Mouse (Mus musculus) hindbrain, embryonic 15.5 days (tissue): Measurements from ENCODE around the gene Scaf1. TPM values are rescaled to one million over a fixed set of nuclear protein-coding genes. Genes with fewer than 3 reads are reported as not detected.

ENCODE experiments used
- ATAC-seq: fragments of 200-750 bp; cut with Nextera tagmentation; 2 replicates; pipeline ENCODE4 v1.8.0; 2017; ENCODE audit warnings: low read depth, moderate number of reproducible peaks, moderate TSS enrichment; ENCODE audit not compliant: low FRiP score
- H3K27ac ChIP-seq: fragments of 300-500 bp; sonication (generic); replicated peaks from 2 replicates; pipeline ENCODE4 v1.5.1; 2015; ENCODE audit warnings: mild to moderate bottlenecking, inconsistent platforms
- H3K27me3 ChIP-seq: fragments of 300-500 bp; sonication (generic); 2 replicates; pipeline ENCODE4 v1.6.1; 2015; ENCODE audit warnings: control low read depth, inconsistent platforms
- H3K36me3 ChIP-seq: fragments of 300-500 bp; sonication (generic); 2 replicates; pipeline ENCODE4 v1.6.1; 2015; ENCODE audit warnings: control low read depth, inconsistent platforms
- H3K4me1 ChIP-seq: fragments of 300-500 bp; sonication (generic); replicated peaks from 2 replicates; pipeline ENCODE4 v1.6.1; 2015; ENCODE audit warnings: control low read depth, inconsistent platforms
- H3K4me2 ChIP-seq: fragments of 300-500 bp; sonication (generic); 2 replicates; pipeline ENCODE4 v1.6.1; 2015; ENCODE audit warnings: moderate library complexity, mild to moderate bottlenecking, inconsistent platforms
- H3K4me3 ChIP-seq: fragments of 300-500 bp; sonication (generic); 2 replicates; pipeline ENCODE4 v1.5.1; 2015; ENCODE audit warnings: mild to moderate bottlenecking, inconsistent platforms
- H3K9ac ChIP-seq: fragments of 300-500 bp; sonication (generic); 2 replicates; pipeline ENCODE4 v1.6.1; 2015; ENCODE audit warnings: inconsistent platforms
- H3K9me3 ChIP-seq: fragments of 300-500 bp; sonication (generic); 2 replicates; pipeline ENCODE4 v1.6.1; 2016; ENCODE audit warnings: control low read depth, inconsistent platforms
- WGBS: fragments of 180-500 bp; shearing (Covaris S2); methylation state at CpG from one replicate; pipeline ENCODE4 v1.1.7; 2015; 5-methylcytosine and 5-hydroxymethylcytosine counted together
- polyA plus RNA-seq: library from polyadenylated mRNA; unstranded; fragments of >200 nt; fragmentation: Nextera tagmentation; extraction: Ambion mirVana; gene quantifications from 2 replicates; pipeline ENCODE4 v1.2.1, GENCODE M21; 2015

Gene Scaf1
- polyA plus RNA-seq, 1 experiment from 2014 or later: 56.5 TPM

DNA sequence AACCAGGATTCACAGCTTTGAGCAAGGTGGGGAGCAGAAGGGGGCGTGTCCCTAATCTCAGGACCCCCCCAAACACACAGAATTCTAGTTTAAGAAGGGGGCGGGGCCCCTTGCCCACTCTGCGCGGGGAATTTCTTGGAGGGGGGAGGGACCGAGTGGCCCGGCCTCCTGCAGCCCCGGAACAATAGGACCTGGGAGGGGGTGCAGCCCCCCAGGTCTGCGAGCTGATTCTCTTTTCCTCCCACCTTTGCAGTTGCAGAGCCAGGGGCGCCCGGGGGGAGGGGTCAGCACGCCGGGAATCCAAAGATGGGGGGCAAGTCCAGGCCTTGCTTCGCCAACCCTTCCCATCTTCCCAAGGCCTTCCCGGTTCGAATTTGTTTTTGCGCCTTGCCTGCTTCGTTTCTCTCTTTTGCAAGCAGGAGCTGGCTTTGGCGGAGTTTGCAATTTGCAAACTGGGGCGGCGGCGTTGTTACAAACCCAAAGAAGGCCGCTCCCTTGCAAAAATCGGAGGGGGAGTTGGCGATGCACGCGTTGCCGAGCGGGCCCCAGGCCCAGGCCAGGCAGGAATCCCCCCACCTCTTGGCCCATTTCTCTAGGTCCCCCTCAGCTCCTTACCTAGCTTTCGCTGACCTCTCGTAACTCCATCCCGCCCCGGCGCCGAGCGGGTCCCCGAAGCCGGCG lies 36.2 kb upstream of the Scaf1 start:
- peaks cover 28% of the 10 kb centered on the region for H3K36me3 ChIP-seq
- H3K4me3 ChIP-seq: peak overlapping the region; percentile 93
- H3K27ac ChIP-seq: peak overlapping the region; percentile 97
- under 1% methylated on average over 36 of the region's 38 CpGs for WGBS
- no peaks in the 10 kb centered on the region for H3K9me3 ChIP-seq
- no peaks in the 10 kb centered on the region for H3K27me3 ChIP-seq
- peaks cover 26% of the 10 kb centered on the region for H3K4me1 ChIP-seq
- H3K9ac ChIP-seq: peak overlapping the region; percentile 88
- no peak for ATAC-seq
- peak overlapping the region; percentile 82 for H3K4me2 ChIP-seq

DNA sequence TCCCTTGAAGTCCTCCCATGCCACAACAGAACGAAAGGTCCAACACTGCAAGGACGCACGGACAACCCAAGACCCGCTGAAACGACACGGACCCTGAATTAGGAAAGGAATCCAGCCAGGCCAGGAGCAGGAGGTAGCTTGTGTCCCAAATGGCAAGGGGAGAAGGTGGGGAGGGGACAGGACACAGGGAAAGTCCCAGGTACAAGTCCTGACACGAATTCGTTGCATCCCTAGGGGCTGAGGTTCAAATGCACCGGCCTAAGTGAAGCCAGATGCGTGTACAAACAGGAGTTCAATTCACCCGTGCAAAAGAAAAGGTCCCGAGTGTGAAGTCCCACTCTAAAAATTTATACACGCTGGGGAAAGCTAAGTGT lies 35.4 kb upstream of the Scaf1 start:
- ATAC-seq: no peak
- H3K4me1 ChIP-seq: peaks cover 26% of the 10 kb centered on the region
- peak overlapping the region; percentile 82 for H3K4me2 ChIP-seq
- H3K27me3 ChIP-seq: no peaks in the 10 kb centered on the region
- peak overlapping the region; percentile 88 for H3K9ac ChIP-seq
- peak overlapping the region; percentile 97 for H3K27ac ChIP-seq
- WGBS: 2% methylated on average over 13 of the region's 13 CpGs
- no peaks in the 10 kb centered on the region for H3K9me3 ChIP-seq
- peak overlapping the region; percentile 93 for H3K4me3 ChIP-seq
- H3K36me3 ChIP-seq: peaks cover 36% of the 10 kb centered on the region

DNA sequence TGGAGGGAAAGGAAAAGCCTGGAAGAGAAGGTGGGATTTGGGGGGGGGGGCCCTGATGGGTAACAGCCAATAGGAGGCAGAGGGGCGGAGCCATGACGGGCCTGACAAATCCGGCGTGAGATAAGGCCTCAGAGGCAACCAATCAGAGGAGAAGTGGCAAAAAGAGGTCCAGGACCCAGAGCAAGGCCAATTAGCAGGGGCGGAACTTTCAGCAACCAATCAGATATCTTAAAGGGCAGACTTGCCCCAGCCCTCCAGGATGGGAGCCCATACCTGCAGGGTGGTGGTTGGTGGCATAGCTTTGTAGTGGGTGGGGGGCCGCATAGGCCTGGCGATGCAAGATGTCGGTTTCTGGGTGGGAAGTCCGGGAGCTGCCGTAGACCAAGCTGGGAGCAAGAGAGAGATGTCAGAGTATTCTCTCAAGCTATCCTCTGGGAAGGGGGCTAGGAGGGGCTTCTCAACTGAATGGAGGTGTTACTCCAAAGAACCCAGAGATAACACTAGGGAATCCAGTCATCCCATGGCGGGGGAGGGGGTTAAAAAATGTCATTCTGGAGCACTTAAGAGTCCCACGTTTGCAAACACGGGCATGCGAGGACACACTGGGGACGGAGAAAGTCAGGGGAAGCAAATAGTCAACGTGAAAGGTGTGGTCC lies 34.9 kb upstream of the Scaf1 start:
- Histone ChIP-seq H3K4me3 (peak overlapping the region; percentile 93), H3K27ac (peak overlapping the region; percentile 97), H3K27me3 (no peaks in the 10 kb centered on the region), H3K36me3 (peaks cover 41% of the 10 kb centered on the region), H3K9ac (peak overlapping the region; percentile 88), H3K4me2 (peak overlapping the region; percentile 82), H3K4me1 (peaks cover 26% of the 10 kb centered on the region), H3K9me3 (no peaks in the 10 kb centered on the region)
- peak; percentile 68 for ATAC-seq
- WGBS: 1% methylated on average over 15 of the region's 16 CpGs

DNA sequence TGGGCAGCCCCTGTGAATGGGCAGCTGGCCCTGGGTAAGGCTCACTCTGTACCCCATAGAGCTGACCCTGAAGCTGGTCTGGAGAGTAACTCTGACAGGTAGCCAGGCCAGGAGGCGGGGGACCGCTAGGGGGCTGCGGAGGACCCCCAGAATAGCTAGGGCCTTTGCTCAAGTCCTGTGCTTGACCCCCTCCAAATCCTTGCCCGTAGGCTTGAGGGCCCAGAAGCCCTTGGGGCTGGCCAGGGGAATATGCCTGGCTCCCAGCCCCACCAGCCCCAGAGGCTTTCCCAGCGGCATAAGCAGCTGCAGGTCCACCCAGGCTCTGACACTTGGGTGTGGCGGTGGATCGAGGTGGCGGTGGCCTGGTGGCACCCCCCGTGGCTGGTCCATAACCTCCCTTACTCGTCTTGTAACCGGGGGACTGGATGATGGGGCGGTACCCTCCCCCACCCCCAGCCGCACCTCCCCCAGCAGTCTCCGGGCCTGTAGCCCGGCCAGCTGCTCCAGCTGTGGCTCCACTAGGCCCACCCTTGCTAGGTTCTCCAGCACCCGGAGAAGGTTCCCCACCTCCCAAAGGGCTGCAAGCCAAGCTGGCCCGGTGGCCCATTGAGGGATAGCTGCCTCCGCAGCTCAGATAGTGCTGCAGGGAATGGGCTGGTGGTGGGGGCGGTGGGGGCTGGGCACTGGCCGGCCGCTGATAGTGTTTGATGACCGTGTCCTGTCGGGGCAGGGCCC lies 32.9 kb upstream of the Scaf1 start:
- no peak overlapping the region for H3K4me3 ChIP-seq
- no peaks in the 10 kb centered on the region for H3K27me3 ChIP-seq
- 96% methylated on average over 20 of the region's 23 CpGs for WGBS
- H3K27ac ChIP-seq: no peak overlapping the region
- H3K4me1 ChIP-seq: peaks cover 21% of the 10 kb centered on the region
- no peaks in the 10 kb centered on the region for H3K9me3 ChIP-seq
- H3K4me2 ChIP-seq: no peak overlapping the region
- no peak overlapping the region for H3K9ac ChIP-seq
- peaks cover 60% of the 10 kb centered on the region for H3K36me3 ChIP-seq
- no peak for ATAC-seq

DNA sequence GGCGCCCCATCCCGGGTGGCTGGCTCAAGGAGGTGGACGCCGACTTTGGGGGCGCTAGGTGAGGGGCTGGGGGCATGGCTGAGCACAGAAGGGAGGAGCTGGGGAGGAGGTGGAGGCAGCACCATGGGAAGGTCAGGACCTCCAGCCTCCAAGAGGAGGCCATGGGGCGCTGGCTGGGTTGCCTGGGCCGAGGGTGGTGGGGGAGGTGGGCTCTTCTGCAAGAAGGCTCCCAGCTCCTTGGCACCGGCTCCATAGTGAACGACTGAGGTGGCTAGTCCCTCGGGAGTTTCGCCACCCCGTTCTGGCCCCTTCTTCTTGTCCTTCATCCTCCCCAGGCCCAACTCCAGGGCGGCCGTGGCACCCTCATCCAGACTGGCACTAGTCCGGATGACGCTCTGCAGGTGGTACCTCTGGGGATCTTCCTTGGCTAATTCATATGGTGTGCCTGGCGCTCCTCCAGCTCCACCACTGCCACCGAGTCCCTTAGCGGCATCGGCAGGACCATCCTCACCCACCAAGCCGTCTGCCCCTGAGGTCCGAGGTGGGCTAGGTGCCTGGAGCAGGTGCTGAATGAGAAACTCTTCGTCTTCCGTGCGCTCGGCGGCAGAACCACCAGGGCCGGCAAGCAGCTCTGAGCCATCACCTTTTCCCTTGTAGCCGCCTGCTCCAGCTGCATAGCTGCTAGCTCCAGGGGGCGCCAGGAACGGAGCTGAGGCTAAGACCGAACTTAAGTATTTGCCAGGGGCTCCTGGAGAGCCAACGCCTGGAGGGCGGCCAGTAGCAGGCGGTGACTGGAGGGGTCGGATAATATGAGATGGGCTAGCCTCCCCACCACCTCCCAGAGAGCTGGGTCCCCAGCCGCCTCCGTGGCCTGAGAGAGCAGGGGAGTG lies 32.1 kb upstream of the Scaf1 start:
- Histone ChIP-seq H3K4me1 (peaks cover 17% of the 10 kb centered on the region), H3K9me3 (no peaks in the 10 kb centered on the region), H3K27ac (no peak overlapping the region), H3K9ac (no peak overlapping the region), H3K27me3 (no peaks in the 10 kb centered on the region), H3K36me3 (peaks cover 68% of the 10 kb centered on the region), H3K4me3 (no peak overlapping the region), H3K4me2 (no peak overlapping the region)
- ATAC-seq: no peak
- WGBS: 91% methylated on average over 38 of the region's 38 CpGs

DNA sequence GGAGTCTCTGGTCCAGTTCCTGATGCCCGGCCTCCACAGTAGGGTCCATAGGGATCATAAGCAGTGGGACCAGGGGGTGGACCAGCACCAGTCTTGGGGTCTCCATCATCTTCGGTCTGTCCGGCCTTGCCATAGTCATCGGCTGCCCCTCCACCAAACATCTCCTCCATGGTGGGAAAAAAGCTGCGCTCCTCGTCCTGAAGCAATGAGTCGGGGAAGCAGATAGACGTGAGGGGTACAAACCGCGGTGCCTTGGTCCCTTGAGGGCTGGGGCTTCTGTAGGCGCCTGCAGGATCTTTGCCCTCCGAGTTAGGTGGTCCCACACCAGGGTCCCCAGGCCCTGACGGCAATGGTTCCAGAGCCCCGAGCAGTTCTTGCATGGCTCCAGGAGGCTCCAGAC lies 31.3 kb upstream of the Scaf1 start:
- Histone ChIP-seq H3K9ac (no peak overlapping the region), H3K9me3 (no peaks in the 10 kb centered on the region), H3K36me3 (peaks cover 75% of the 10 kb centered on the region), H3K4me1 (peaks cover 17% of the 10 kb centered on the region), H3K27me3 (no peaks in the 10 kb centered on the region), H3K4me3 (no peak overlapping the region), H3K27ac (no peak overlapping the region), H3K4me2 (no peak overlapping the region)
- 98% methylated on average over 14 of the region's 14 CpGs for WGBS
- no peak for ATAC-seq

DNA sequence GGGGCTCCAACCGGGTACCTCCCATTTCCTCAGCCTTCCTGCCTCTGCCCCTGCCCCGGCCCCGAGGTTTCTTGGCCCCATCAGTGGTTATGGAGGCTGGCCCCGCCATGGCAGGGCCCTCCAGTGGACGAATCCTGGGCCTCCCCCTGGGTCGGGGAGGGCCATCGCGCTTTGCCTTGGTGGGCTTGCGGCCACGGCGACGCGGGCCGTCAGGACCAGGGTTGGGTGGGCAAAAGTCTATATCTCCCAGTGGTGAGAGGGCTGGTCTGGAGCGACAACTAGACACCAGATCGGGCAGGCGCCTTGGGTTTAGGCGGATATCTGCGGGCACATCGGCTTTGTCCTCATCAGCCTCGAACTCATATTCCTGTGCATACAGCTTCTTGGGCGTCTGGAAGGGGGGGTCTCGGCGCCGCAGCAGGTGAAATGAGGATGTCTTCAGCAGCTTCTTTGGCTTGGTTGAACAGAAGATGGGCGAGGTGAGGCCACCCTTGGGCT lies 30.7 kb upstream of the Scaf1 start:
- WGBS: 96% methylated on average over 26 of the region's 26 CpGs
- no peak overlapping the region for H3K27ac ChIP-seq
- ATAC-seq: no peak
- H3K4me3 ChIP-seq: no peak overlapping the region
- H3K36me3 ChIP-seq: peaks cover 81% of the 10 kb centered on the region
- H3K9me3 ChIP-seq: no peaks in the 10 kb centered on the region
- no peak overlapping the region for H3K4me2 ChIP-seq
- H3K9ac ChIP-seq: no peak overlapping the region
- H3K4me1 ChIP-seq: peaks cover 17% of the 10 kb centered on the region
- no peaks in the 10 kb centered on the region for H3K27me3 ChIP-seq

DNA sequence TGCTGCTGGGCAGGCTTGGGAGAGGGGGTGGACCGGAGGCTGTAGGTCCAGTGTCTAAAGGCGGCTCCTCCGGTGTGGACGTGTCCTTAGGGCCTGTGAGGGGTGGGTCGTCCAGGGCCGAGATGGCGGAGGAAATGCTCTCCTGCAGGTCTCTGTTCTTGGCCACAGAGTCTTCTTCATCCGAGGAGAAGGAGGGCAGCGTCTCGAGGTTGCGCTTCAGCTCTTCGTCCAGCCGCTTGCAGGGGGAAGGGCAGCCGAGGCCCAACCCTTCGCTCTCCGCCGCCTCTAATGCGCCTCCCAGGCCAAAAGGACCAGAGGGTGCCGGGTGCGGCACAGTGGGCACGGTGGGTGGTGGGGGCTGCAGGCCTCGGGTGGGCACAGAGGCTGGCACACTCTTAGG lies 29.6 kb upstream of the Scaf1 start:
- Histone ChIP-seq H3K27me3 (no peaks in the 10 kb centered on the region), H3K27ac (no peak overlapping the region), H3K4me1 (peaks cover 6% of the 10 kb centered on the region), H3K9me3 (no peaks in the 10 kb centered on the region), H3K9ac (no peak overlapping the region), H3K4me2 (no peak overlapping the region), H3K36me3 (peaks cover 93% of the 10 kb centered on the region), H3K4me3 (no peak overlapping the region)
- no peak for ATAC-seq
- WGBS: 92% methylated on average over 22 of the region's 22 CpGs

DNA sequence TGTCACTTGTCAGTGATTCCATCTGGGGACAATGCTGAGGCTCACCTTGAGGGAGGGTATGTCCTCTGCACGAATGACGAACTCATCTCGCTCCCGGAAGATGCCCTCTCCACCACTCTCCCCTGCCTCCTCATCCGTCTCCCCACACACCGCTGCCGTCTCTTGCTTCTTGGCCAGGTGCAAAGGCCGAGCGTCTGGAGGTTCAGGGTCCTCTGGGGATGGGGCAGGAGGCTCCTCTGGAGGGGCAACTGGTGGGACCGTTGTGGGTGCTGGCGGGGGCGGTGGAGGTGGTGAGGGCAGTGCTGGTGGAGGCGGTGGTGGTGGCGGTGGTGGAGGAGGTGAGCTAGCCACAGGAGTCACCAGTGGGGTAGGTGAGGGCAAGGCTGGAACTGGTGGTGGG lies 27.1 kb upstream of the Scaf1 start:
- Histone ChIP-seq H3K27ac (no peak overlapping the region), H3K4me1 (no peaks in the 10 kb centered on the region), H3K36me3 (peaks cover 96% of the 10 kb centered on the region), H3K4me2 (no peak overlapping the region), H3K9ac (no peak overlapping the region), H3K9me3 (no peaks in the 10 kb centered on the region), H3K27me3 (no peaks in the 10 kb centered on the region), H3K4me3 (no peak overlapping the region)
- WGBS: 94% methylated on average over 14 of the region's 14 CpGs
- no peak for ATAC-seq

DNA sequence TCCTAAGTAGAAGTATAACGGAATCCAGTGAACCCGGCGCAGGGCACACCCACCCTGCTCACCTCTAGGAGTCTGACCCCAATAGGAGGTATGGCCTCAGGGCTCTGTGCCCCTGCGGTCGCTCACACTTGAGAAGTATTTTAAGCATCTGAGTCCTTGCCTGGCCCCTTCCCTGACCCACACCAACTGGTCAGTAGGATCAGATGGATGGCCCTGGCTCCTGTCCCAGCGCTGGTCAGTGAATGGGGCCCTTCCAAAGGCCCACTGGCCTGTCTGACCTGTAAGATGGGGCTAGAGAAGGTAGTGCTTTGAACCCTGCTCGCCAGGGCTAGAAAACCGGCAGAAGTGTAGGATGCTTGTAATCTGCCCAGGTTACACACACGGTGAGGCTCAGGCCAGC lies 24.7 kb upstream of the Scaf1 start:
- no peak overlapping the region for H3K9ac ChIP-seq
- no peak for ATAC-seq
- H3K4me2 ChIP-seq: no peak overlapping the region
- H3K4me3 ChIP-seq: no peak overlapping the region
- no peaks in the 10 kb centered on the region for H3K9me3 ChIP-seq
- H3K27ac ChIP-seq: no peak overlapping the region
- no peaks in the 10 kb centered on the region for H3K27me3 ChIP-seq
- H3K36me3 ChIP-seq: peaks cover 96% of the 10 kb centered on the region
- no peaks in the 10 kb centered on the region for H3K4me1 ChIP-seq
- 98% methylated on average over 9 of the region's 9 CpGs for WGBS

DNA sequence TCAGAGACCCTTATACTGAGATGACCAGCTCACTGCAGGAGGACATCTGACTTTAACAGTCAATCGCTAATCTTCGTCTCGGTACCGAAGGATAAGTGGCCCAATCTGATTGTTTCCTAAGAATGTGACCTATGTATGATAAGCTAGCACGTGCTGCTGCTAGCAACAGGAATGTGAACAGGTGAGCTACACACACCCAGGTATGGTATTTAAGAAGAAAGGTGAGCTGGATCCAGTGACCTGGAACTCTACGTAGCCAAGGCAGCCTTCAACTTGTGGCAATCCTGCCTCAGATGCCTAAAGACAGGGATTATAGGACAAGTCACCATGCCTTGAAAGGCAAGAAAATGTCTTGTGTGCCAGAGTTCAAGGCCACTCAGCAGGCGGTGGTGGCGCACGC lies 22.2 kb upstream of the Scaf1 start:
- no peak overlapping the region for H3K4me2 ChIP-seq
- H3K4me1 ChIP-seq: no peaks in the 10 kb centered on the region
- no peaks in the 10 kb centered on the region for H3K9me3 ChIP-seq
- no peak overlapping the region for H3K9ac ChIP-seq
- 95% methylated on average over 9 of the region's 9 CpGs for WGBS
- H3K27ac ChIP-seq: no peak overlapping the region
- no peaks in the 10 kb centered on the region for H3K27me3 ChIP-seq
- H3K4me3 ChIP-seq: no peak overlapping the region
- ATAC-seq: no peak
- H3K36me3 ChIP-seq: peaks cover 97% of the 10 kb centered on the region
